Mouse (Mus musculus): ENCODE measurements around the gene Pus10. TPM values are rescaled to one million over a fixed set of nuclear protein-coding genes. Genes with fewer than 3 reads are reported as not detected.

Pus10 gene
- polyA plus RNA-seq, 1 experiment, result 4.3 TPM

DNA sequence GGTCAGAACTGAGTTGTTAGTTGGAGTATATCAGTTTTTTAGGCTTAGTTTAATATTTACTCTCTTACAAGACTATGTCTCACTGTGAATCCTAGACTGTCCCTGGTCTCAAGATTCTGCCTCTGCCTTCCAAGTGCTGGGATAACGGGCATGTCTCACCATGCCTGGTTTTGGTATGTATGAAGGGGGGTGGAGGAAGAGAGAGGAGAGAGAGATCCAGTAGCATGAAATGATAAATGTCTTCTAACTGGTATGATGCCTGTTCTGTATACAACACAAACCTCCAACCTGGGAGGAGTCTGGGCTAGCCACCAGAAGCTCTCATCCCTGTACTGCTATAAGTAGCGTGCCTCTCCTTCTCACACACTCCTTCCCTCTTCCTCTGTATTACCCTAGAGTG, 61.0 kb downstream of the Pus10 start:
- no peak overlapping the region for H3ac ChIP-seq (ENCODE audit: control insufficient read depth, insufficient read length)
- H3K4me2 ChIP-seq (ENCODE audit: low read depth), result no peak overlapping the region
- H3K27me3 ChIP-seq (ENCODE audit: control insufficient read depth, insufficient read depth, insufficient read length), result no peaks in the 10 kb centered on the region
- no peak for TF ChIP-seq MYOG (IDR thresholded peaks at IDR 0.05; ENCODE audit: control insufficient read depth in 1 of 3, insufficient read depth in 1 of 3, insufficient read length in 2 of 3, low read depth in 2 of 3)
- no peak for TF ChIP-seq POLR2AphosphoS2 (IDR thresholded peaks at IDR 0.05; ENCODE audit: insufficient read length, low read depth)
- TF ChIP-seq MAX (IDR thresholded peaks at IDR 0.05; ENCODE audit: low read depth), result no peak
- no peak for TF ChIP-seq POLR2A (IDR thresholded peaks at IDR 0.05; ENCODE audit: insufficient read length, low read depth)
- no peak for TF ChIP-seq CEBPB (IDR thresholded peaks at IDR 0.05; ENCODE audit: insufficient read depth, poor library complexity, severe bottlenecking)
- no peak for TF ChIP-seq SRF (IDR thresholded peaks at IDR 0.05; ENCODE audit: control insufficient read depth, insufficient read length, low read depth)
- no peak for TF ChIP-seq REST (IDR thresholded peaks at IDR 0.05; ENCODE audit: insufficient read depth, insufficient read length)
- no peak for TF ChIP-seq MYOD1 (IDR thresholded peaks at IDR 0.05; ENCODE audit: control insufficient read depth in 1 of 3, insufficient read length in 2 of 3, low read depth in 2 of 3)
- no peak for TF ChIP-seq E2F4 (IDR thresholded peaks at IDR 0.05; ENCODE audit: insufficient read depth)
- no peak for TF ChIP-seq USF1 (IDR thresholded peaks at IDR 0.05; ENCODE audit: low read depth)
- no peak for TF ChIP-seq TCF3 (IDR thresholded peaks at IDR 0.05; ENCODE audit: insufficient read length, low read depth)
- no peak for TF ChIP-seq TCF12 (IDR thresholded peaks at IDR 0.05; ENCODE audit: insufficient read depth, poor library complexity, severe bottlenecking)
- peaks cover 23% of the 10 kb centered on the region for H3K36me3 ChIP-seq (ENCODE audit: control insufficient read depth, insufficient read depth)
- H3K79me2 ChIP-seq (ENCODE audit: control insufficient read depth, insufficient read depth), result no peaks in the 10 kb centered on the region
- no peak overlapping the region for H3K4me3 ChIP-seq

GRCm38 (mm10) chr11:23728186-23728585, 62.7 kb downstream of the Pus10 start:
- Histone ChIP-seq H3K79me2 (ENCODE audit: control insufficient read depth, insufficient read depth) (no peaks in the 10 kb centered on the region), H3K27me3 (ENCODE audit: control insufficient read depth, insufficient read depth, insufficient read length) (no peaks in the 10 kb centered on the region), H3K36me3 (ENCODE audit: control insufficient read depth, insufficient read depth) (peaks cover 27% of the 10 kb centered on the region), H3K4me2 (ENCODE audit: low read depth) (no peak overlapping the region), H3ac (ENCODE audit: control insufficient read depth, insufficient read length) (no peak overlapping the region), H3K4me3 (no peak overlapping the region)
- no peak for TF ChIP-seq TCF12 (IDR thresholded peaks at IDR 0.05; ENCODE audit: insufficient read depth, poor library complexity, severe bottlenecking)
- no peak for TF ChIP-seq MAX (IDR thresholded peaks at IDR 0.05; ENCODE audit: low read depth)
- no peak for TF ChIP-seq E2F4 (IDR thresholded peaks at IDR 0.05; ENCODE audit: insufficient read depth)
- no peak for TF ChIP-seq SRF (IDR thresholded peaks at IDR 0.05; ENCODE audit: control insufficient read depth, insufficient read length, low read depth)
- TF ChIP-seq POLR2A (IDR thresholded peaks at IDR 0.05; ENCODE audit: insufficient read length, low read depth), result no peak
- TF ChIP-seq MYOG (IDR thresholded peaks at IDR 0.05; ENCODE audit: control insufficient read depth in 1 of 3, insufficient read depth in 1 of 3, insufficient read length in 2 of 3, low read depth in 2 of 3), result no peak
- TF ChIP-seq CEBPB (IDR thresholded peaks at IDR 0.05; ENCODE audit: insufficient read depth, poor library complexity, severe bottlenecking), result no peak
- no peak for TF ChIP-seq MYOD1 (IDR thresholded peaks at IDR 0.05; ENCODE audit: control insufficient read depth in 1 of 3, insufficient read length in 2 of 3, low read depth in 2 of 3)
- TF ChIP-seq REST (IDR thresholded peaks at IDR 0.05; ENCODE audit: insufficient read depth, insufficient read length), result no peak

- Histone ChIP-seq H3K4me3 (no peak overlapping the region), H3K27me3 (ENCODE audit: control insufficient read depth, insufficient read depth, insufficient read length) (no peaks in the 10 kb centered on the region), H3ac (ENCODE audit: control insufficient read depth, insufficient read length) (no peak overlapping the region), H3K4me2 (ENCODE audit: low read depth) (no peak overlapping the region), H3K79me2 (ENCODE audit: control insufficient read depth, insufficient read depth) (no peaks in the 10 kb centered on the region), H3K36me3 (ENCODE audit: control insufficient read depth, insufficient read depth) (peaks cover 27% of the 10 kb centered on the region)
- no peak for TF ChIP-seq MYOG (IDR thresholded peaks at IDR 0.05; ENCODE audit: control insufficient read depth in 1 of 3, insufficient read depth in 1 of 3, insufficient read length in 2 of 3, low read depth in 2 of 3)
Measured at GRCm38 (mm10) chr11:23730120-23730519, 64.6 kb downstream of the Pus10 start.

DNA sequence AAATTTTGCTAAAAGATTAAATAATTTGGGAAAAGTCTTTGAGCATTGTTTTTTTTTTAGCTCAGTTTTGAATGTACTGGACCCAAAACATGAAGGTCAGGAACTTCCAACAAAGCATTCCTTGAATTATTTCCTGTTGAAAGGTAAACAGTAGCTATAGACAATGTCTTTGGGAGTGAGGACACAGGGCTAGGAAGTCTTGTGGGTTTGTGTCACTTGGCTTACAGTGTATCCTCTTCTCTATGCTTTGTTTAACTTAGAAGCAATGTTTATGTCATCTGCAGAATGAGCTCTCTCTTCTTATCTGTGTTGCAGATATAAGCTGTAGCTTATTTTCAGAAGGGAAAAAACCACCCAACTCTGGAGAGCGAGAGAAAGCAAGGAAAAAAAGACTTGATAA, 67.4 kb downstream of the Pus10 start:
- H3K4me2 ChIP-seq (ENCODE audit: low read depth), result no peak overlapping the region
- H3ac ChIP-seq (ENCODE audit: control insufficient read depth, insufficient read length), result no peak overlapping the region
- H3K27me3 ChIP-seq (ENCODE audit: control insufficient read depth, insufficient read depth, insufficient read length), result no peaks in the 10 kb centered on the region
- H3K79me2 ChIP-seq (ENCODE audit: control insufficient read depth, insufficient read depth), result no peaks in the 10 kb centered on the region
- peaks cover 15% of the 10 kb centered on the region for H3K36me3 ChIP-seq (ENCODE audit: control insufficient read depth, insufficient read depth)
- no peak for TF ChIP-seq CEBPB (IDR thresholded peaks at IDR 0.05; ENCODE audit: insufficient read depth, poor library complexity, severe bottlenecking)
- no peak for TF ChIP-seq TCF3 (IDR thresholded peaks at IDR 0.05; ENCODE audit: insufficient read length, low read depth)
- no peak for TF ChIP-seq MYOG (IDR thresholded peaks at IDR 0.05; ENCODE audit: control insufficient read depth in 1 of 3, insufficient read depth in 1 of 3, insufficient read length in 2 of 3, low read depth in 2 of 3)
- TF ChIP-seq SRF (IDR thresholded peaks at IDR 0.05; ENCODE audit: control insufficient read depth, insufficient read length, low read depth), result no peak
- TF ChIP-seq MYOD1 (IDR thresholded peaks at IDR 0.05; ENCODE audit: control insufficient read depth in 1 of 3, insufficient read length in 2 of 3, low read depth in 2 of 3), result no peak
- TF ChIP-seq USF1 (IDR thresholded peaks at IDR 0.05; ENCODE audit: low read depth), result no peak
- no peak for TF ChIP-seq TCF12 (IDR thresholded peaks at IDR 0.05; ENCODE audit: insufficient read depth, poor library complexity, severe bottlenecking)
- no peak for TF ChIP-seq MAX (IDR thresholded peaks at IDR 0.05; ENCODE audit: low read depth)
- TF ChIP-seq POLR2AphosphoS2 (IDR thresholded peaks at IDR 0.05; ENCODE audit: insufficient read length, low read depth), result no peak
- no peak for TF ChIP-seq E2F4 (IDR thresholded peaks at IDR 0.05; ENCODE audit: insufficient read depth)
- no peak overlapping the region for H3K4me3 ChIP-seq

DNA sequence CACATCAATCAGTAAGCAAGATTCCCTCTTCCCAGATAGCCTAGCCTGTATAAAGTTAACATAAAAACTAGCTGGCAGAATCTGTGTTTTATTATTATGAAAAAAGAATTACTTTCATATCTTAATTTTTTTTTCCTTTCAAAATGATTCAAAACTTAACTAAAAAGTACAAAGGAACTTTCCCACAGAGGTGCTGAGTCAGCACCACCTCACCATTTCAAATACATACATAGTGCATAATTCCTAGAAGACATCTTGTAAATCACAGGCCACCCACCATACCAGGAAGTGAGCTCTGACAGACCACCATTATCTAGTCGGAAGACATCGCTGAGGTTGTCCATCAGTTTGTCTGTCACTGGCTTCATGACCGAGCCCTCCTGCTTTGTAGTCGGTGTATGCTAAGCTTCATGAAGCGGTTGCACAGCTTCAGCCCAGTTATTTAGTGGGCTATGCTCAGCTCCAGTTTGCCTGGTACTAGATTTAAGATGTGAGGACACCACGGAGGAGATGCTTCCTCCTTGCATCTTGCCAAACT, 69.3 kb downstream of the Pus10 start:
- Histone ChIP-seq H3K79me2 (ENCODE audit: control insufficient read depth, insufficient read depth) (no peaks in the 10 kb centered on the region), H3K27me3 (ENCODE audit: control insufficient read depth, insufficient read depth, insufficient read length) (no peaks in the 10 kb centered on the region), H3ac (ENCODE audit: control insufficient read depth, insufficient read length) (no peak overlapping the region), H3K4me3 (no peak overlapping the region), H3K36me3 (ENCODE audit: control insufficient read depth, insufficient read depth) (peaks cover 6% of the 10 kb centered on the region), H3K4me2 (ENCODE audit: low read depth) (no peak overlapping the region)
- TF ChIP-seq MAX (IDR thresholded peaks at IDR 0.05; ENCODE audit: low read depth), result no peak
- TF ChIP-seq E2F4 (IDR thresholded peaks at IDR 0.05; ENCODE audit: insufficient read depth), result no peak
- no peak for TF ChIP-seq POLR2AphosphoS2 (IDR thresholded peaks at IDR 0.05; ENCODE audit: insufficient read length, low read depth)
- no peak for TF ChIP-seq REST (IDR thresholded peaks at IDR 0.05; ENCODE audit: insufficient read depth, insufficient read length)
- TF ChIP-seq POLR2A (IDR thresholded peaks at IDR 0.05; ENCODE audit: insufficient read length, low read depth), result no peak
- TF ChIP-seq USF1 (IDR thresholded peaks at IDR 0.05; ENCODE audit: low read depth), result no peak
- TF ChIP-seq MYOG (IDR thresholded peaks at IDR 0.05; ENCODE audit: control insufficient read depth in 1 of 3, insufficient read depth in 1 of 3, insufficient read length in 2 of 3, low read depth in 2 of 3), result no peak
- no peak for TF ChIP-seq SRF (IDR thresholded peaks at IDR 0.05; ENCODE audit: control insufficient read depth, insufficient read length, low read depth)
- no peak for TF ChIP-seq CEBPB (IDR thresholded peaks at IDR 0.05; ENCODE audit: insufficient read depth, poor library complexity, severe bottlenecking)
- TF ChIP-seq TCF12 (IDR thresholded peaks at IDR 0.05; ENCODE audit: insufficient read depth, poor library complexity, severe bottlenecking), result no peak
- TF ChIP-seq TCF3 (IDR thresholded peaks at IDR 0.05; ENCODE audit: insufficient read length, low read depth), result no peak
- no peak for TF ChIP-seq MYOD1 (IDR thresholded peaks at IDR 0.05; ENCODE audit: control insufficient read depth in 1 of 3, insufficient read length in 2 of 3, low read depth in 2 of 3)

Data from myocyte (in vitro differentiated cells).